8 mouse cellular contexts compared by ENCODE assay signal in genomic region chr10:58601946-58602345, GRCm38 (mm10).
DNase-seq lines count a peak whose midpoint lies in the region; ATAC-seq lines count a peak whose summit lies in the region.
"Had no signal": no experiment of that assay in that cellular context is flagged by ENCODE, and none has a peak within 500 bp of the region (broad histone marks: within the 10 kb centered on the region; RNA-seq: fewer than 3 reads in every experiment).

No protein-coding gene starts in this region.

- intact Hi-C loops in gastrocnemius, postnatal 36 days (cut with DNase I), result no loop called here

- no peak overlapping the region for H3K4me3 ChIP-seq in liver, embryonic 11.5 days (ENCODE audit: low read depth, low read length)
- no peak overlapping the region for H3K4me3 ChIP-seq in liver, embryonic 12.5 days
- no peak overlapping the region for H3K4me3 ChIP-seq in forebrain, embryonic 12.5 days (replicated peaks)
- H3K4me3 ChIP-seq in hindbrain, embryonic 14.5 days (replicated peaks; ENCODE audit: low read length), result no peak overlapping the region
- no peak overlapping the region for H3K4me3 ChIP-seq in midbrain, embryonic 16.5 days (ENCODE audit: low read depth, low read length)
- H3K4me3 ChIP-seq: neural tube, embryonic 12.5 days had no signal

- H3K4me1 ChIP-seq in liver, embryonic 11.5 days (replicated peaks; ENCODE audit: control insufficient read depth, insufficient read depth, low read length), result no peaks in the 10 kb centered on the region
- no peaks in the 10 kb centered on the region for H3K4me1 ChIP-seq in liver, embryonic 12.5 days
- H3K4me1 ChIP-seq in forebrain, embryonic 12.5 days, result peaks cover 13% of the 10 kb centered on the region
- H3K4me1 ChIP-seq in hindbrain, embryonic 14.5 days (replicated peaks; ENCODE audit: control insufficient read depth, insufficient read depth, low read length), result peaks cover 16% of the 10 kb centered on the region; the same call in 1 of the 2 replicates
- peaks cover 8% of the 10 kb centered on the region for H3K4me1 ChIP-seq in midbrain, embryonic 16.5 days (ENCODE audit: control insufficient read depth, insufficient read depth, low read length)

- H3K9ac ChIP-seq in liver, embryonic 11.5 days (ENCODE audit: low read depth, low read length), result no peak overlapping the region
- no peak overlapping the region for H3K9ac ChIP-seq in liver, embryonic 12.5 days
- no peak overlapping the region for H3K9ac ChIP-seq in forebrain, embryonic 12.5 days
- H3K9ac ChIP-seq in hindbrain, embryonic 14.5 days, result no peak overlapping the region
- no peak overlapping the region for H3K9ac ChIP-seq in midbrain, embryonic 16.5 days (ENCODE audit: low read depth, low read length)
- H3K9ac ChIP-seq: neural tube, embryonic 12.5 days had no signal

- no peaks in the 10 kb centered on the region for H3K36me3 ChIP-seq in liver, embryonic 11.5 days (ENCODE audit: control insufficient read depth, insufficient read depth, low read length)
- H3K36me3 ChIP-seq in liver, embryonic 12.5 days, result no peaks in the 10 kb centered on the region
- H3K36me3 ChIP-seq in forebrain, embryonic 12.5 days (replicated peaks), result no peaks in the 10 kb centered on the region
- H3K36me3 ChIP-seq in hindbrain, embryonic 14.5 days (replicated peaks; ENCODE audit: control insufficient read depth, insufficient read depth), result no peaks in the 10 kb centered on the region
- H3K36me3 ChIP-seq in midbrain, embryonic 16.5 days (ENCODE audit: control insufficient read depth, insufficient read depth, low read length), result no peaks in the 10 kb centered on the region
- H3K36me3 ChIP-seq: neural tube, embryonic 12.5 days had no signal

- no peak overlapping the region for H3K4me2 ChIP-seq in liver, embryonic 11.5 days
- no peak overlapping the region for H3K4me2 ChIP-seq in liver, embryonic 12.5 days
- H3K4me2 ChIP-seq in forebrain, embryonic 12.5 days, result no peak overlapping the region
- no peak overlapping the region for H3K4me2 ChIP-seq in hindbrain, embryonic 14.5 days (replicated peaks)
- H3K4me2 ChIP-seq in midbrain, embryonic 16.5 days (ENCODE audit: low read length), result no peak overlapping the region
- H3K4me2 ChIP-seq: neural tube, embryonic 12.5 days had no signal

- no peaks in the 10 kb centered on the region for H3K27me3 ChIP-seq in liver, embryonic 11.5 days (replicated peaks; ENCODE audit: control insufficient read depth, insufficient read depth, low read length)
- H3K27me3 ChIP-seq in liver, embryonic 12.5 days (replicated peaks), result no peaks in the 10 kb centered on the region
- H3K27me3 ChIP-seq in forebrain, embryonic 12.5 days, result no peaks in the 10 kb centered on the region
- no peaks in the 10 kb centered on the region for H3K27me3 ChIP-seq in hindbrain, embryonic 14.5 days (ENCODE audit: control insufficient read depth, insufficient read depth, low read length)
- no peaks in the 10 kb centered on the region for H3K27me3 ChIP-seq in midbrain, embryonic 16.5 days (ENCODE audit: control insufficient read depth, insufficient read depth, low read depth, low read length)
- H3K27me3 ChIP-seq: neural tube, embryonic 12.5 days had no signal

- H3K9me3 ChIP-seq in liver, embryonic 11.5 days (ENCODE audit: control insufficient read depth, low read length), result no peaks in the 10 kb centered on the region
- no peaks in the 10 kb centered on the region for H3K9me3 ChIP-seq in liver, embryonic 12.5 days (replicated peaks)
- H3K9me3 ChIP-seq in forebrain, embryonic 12.5 days, result no peaks in the 10 kb centered on the region
- H3K9me3 ChIP-seq in hindbrain, embryonic 14.5 days (ENCODE audit: control insufficient read depth, low read length), result no peaks in the 10 kb centered on the region
- no peaks in the 10 kb centered on the region for H3K9me3 ChIP-seq in midbrain, embryonic 16.5 days (replicated peaks; ENCODE audit: control insufficient read depth, low read length, poor library complexity, severe bottlenecking)
- H3K9me3 ChIP-seq: neural tube, embryonic 12.5 days had no signal

- WGBS in liver, embryonic 11.5 days, result 76% methylated on average over 7 of the region's 7 CpGs
- 65% methylated on average over 7 of the region's 7 CpGs for WGBS in liver, embryonic 12.5 days (ENCODE audit: insufficient replicate concordance)
- WGBS in forebrain, embryonic 12.5 days, result 72% methylated on average over 7 of the region's 7 CpGs
- 76% methylated on average over 7 of the region's 7 CpGs for WGBS in hindbrain, embryonic 14.5 days
- WGBS in midbrain, embryonic 16.5 days, result 75% methylated on average over 7 of the region's 7 CpGs

- ATAC-seq in liver, embryonic 11.5 days (replicated peaks; ENCODE audit: low FRiP score), result no peak
- no peak for ATAC-seq in liver, embryonic 12.5 days
- ATAC-seq in forebrain, embryonic 12.5 days (ENCODE audit: low FRiP score), result 0 out of 2 replicates have a peak, but pooled peaks have one; percentile 3
- no peak for ATAC-seq in hindbrain, embryonic 14.5 days (ENCODE audit: low FRiP score)
- ATAC-seq in midbrain, embryonic 16.5 days, result no peak; the same call in 1 of the 2 replicates

- peak; percentile 14 for DNase-seq in liver, embryonic 11.5 days (ENCODE audit: low spot score)
- no peak for DNase-seq in hindbrain, embryonic 14.5 days (ENCODE audit: low spot score)
- DNase-seq in gastrocnemius, postnatal 36 days, result no peak
- no peak for DNase-seq in retina, postnatal 1 day

- H3K27ac ChIP-seq in liver, embryonic 11.5 days (ENCODE audit: low read depth, low read length), result no peak overlapping the region
- H3K27ac ChIP-seq in liver, embryonic 12.5 days, result no peak overlapping the region
- H3K27ac ChIP-seq in forebrain, embryonic 12.5 days, result peak overlapping the region; percentile 80
- peak overlapping the region; percentile 77 for H3K27ac ChIP-seq in hindbrain, embryonic 14.5 days
- peak overlapping the region; percentile 65 for H3K27ac ChIP-seq in midbrain, embryonic 16.5 days (ENCODE audit: low read length)
- H3K27ac ChIP-seq: neural tube, embryonic 12.5 days had no signal

Comparison
In these comparisons a context has a peak if more than half of its experiments do, and no peak if none do; other contexts are left out.
1. H3K27ac ChIP-seq: peak in forebrain, embryonic 12.5 days (single experiment), hindbrain, embryonic 14.5 days (single experiment) and midbrain, embryonic 16.5 days (single experiment); none in liver, embryonic 11.5 days (single experiment) and liver, embryonic 12.5 days (single experiment).